Mouse (Mus musculus): ENCODE measurements around the gene Wfikkn2. TPM values are rescaled to one million over a fixed set of nuclear protein-coding genes. Genes with fewer than 3 reads are reported as not detected.
"Not testable (repeated sequence)": the region's sequence is repeated elsewhere in the genome, so short reads cannot be mapped to it uniquely, and the experiment has no call there.

The Wfikkn2 gene
- polyA plus RNA-seq, 1 experiment = 0.16 TPM

GRCm38 (mm10) chr11:94274206-94274867 lies 28.5 kb upstream of the Wfikkn2 start:
- Histone ChIP-seq H3K4me1 (ENCODE audit: control insufficient read depth, insufficient read depth, low read length) (peaks cover 3% of the 10 kb centered on the region), H3K36me3 (ENCODE audit: control insufficient read depth, insufficient read depth, low read length, poor library complexity, severe bottlenecking) (no peaks in the 10 kb centered on the region), H3K27me3 (ENCODE audit: control insufficient read depth, insufficient read depth, low read length, poor library complexity, severe bottlenecking) (no peaks in the 10 kb centered on the region), H3K27ac (ENCODE audit: insufficient read depth, low read length) (peak overlapping the region; percentile 20; the same call in 1 of the 2 replicates), H3K9me3 (replicated peaks; ENCODE audit: control insufficient read depth, insufficient read depth, low read length, poor library complexity, severe bottlenecking) (no peaks in the 10 kb centered on the region), H3K9ac (ENCODE audit: low read depth, poor library complexity, severe bottlenecking) (no peak overlapping the region), H3K4me3 (ENCODE audit: low read depth, low read length) (no peak overlapping the region)
- no peak for TF ChIP-seq POLR2A (IDR thresholded peaks at IDR 0.05; ENCODE audit: insufficient read depth, low read length)
- TF ChIP-seq CTCF (IDR thresholded peaks at IDR 0.05; ENCODE audit: low read depth, low read length) = no peak
- peak; percentile 66; the same call in 1 of the 2 replicates for TF ChIP-seq EP300 (IDR thresholded peaks at IDR 0.05; ENCODE audit: insufficient read depth, low read depth, low read length)

GRCm38 (mm10) chr11:94272960-94273927 lies 27.4 kb upstream of the Wfikkn2 start:
- Histone ChIP-seq H3K27ac (ENCODE audit: insufficient read depth, low read length) (no peak overlapping the region), H3K9ac (ENCODE audit: low read depth, poor library complexity, severe bottlenecking) (no peak overlapping the region), H3K4me1 (ENCODE audit: control insufficient read depth, insufficient read depth, low read length) (peaks cover 3% of the 10 kb centered on the region), H3K27me3 (ENCODE audit: control insufficient read depth, insufficient read depth, low read length, poor library complexity, severe bottlenecking) (no peaks in the 10 kb centered on the region), H3K4me3 (ENCODE audit: low read depth, low read length) (no peak overlapping the region), H3K9me3 (replicated peaks; ENCODE audit: control insufficient read depth, insufficient read depth, low read length, poor library complexity, severe bottlenecking) (no peaks in the 10 kb centered on the region), H3K36me3 (ENCODE audit: control insufficient read depth, insufficient read depth, low read length, poor library complexity, severe bottlenecking) (no peaks in the 10 kb centered on the region)
- no peak for TF ChIP-seq EP300 (IDR thresholded peaks at IDR 0.05; ENCODE audit: insufficient read depth, low read depth, low read length)
- no peak for TF ChIP-seq CTCF (IDR thresholded peaks at IDR 0.05; ENCODE audit: low read depth, low read length)
- TF ChIP-seq POLR2A (IDR thresholded peaks at IDR 0.05; ENCODE audit: insufficient read depth, low read length) = no peak

- no peaks in the 10 kb centered on the region for H3K36me3 ChIP-seq (ENCODE audit: control insufficient read depth, insufficient read depth, low read length, poor library complexity, severe bottlenecking)
- no peak overlapping the region for H3K9ac ChIP-seq (ENCODE audit: low read depth, poor library complexity, severe bottlenecking)
- H3K9me3 ChIP-seq (replicated peaks; ENCODE audit: control insufficient read depth, insufficient read depth, low read length, poor library complexity, severe bottlenecking) = no peaks in the 10 kb centered on the region
- no peaks in the 10 kb centered on the region for H3K27me3 ChIP-seq (ENCODE audit: control insufficient read depth, insufficient read depth, low read length, poor library complexity, severe bottlenecking)
- peaks cover 5% of the 10 kb centered on the region for H3K4me1 ChIP-seq (ENCODE audit: control insufficient read depth, insufficient read depth, low read length)
- no peak overlapping the region for H3K27ac ChIP-seq (ENCODE audit: insufficient read depth, low read length)
- H3K4me3 ChIP-seq (ENCODE audit: low read depth, low read length) = no peak overlapping the region
- TF ChIP-seq EP300 (IDR thresholded peaks at IDR 0.05; ENCODE audit: insufficient read depth, low read depth, low read length) (no peak), POLR2A (IDR thresholded peaks at IDR 0.05; ENCODE audit: insufficient read depth, low read length) (no peak), CTCF (IDR thresholded peaks at IDR 0.05; ENCODE audit: low read depth, low read length) (no peak)
Observed at GRCm38 (mm10) chr11:94271015-94271414, 25.2 kb upstream of the Wfikkn2 start.

GRCm38 (mm10) chr11:94269906-94270305 lies 24.1 kb upstream of the Wfikkn2 start:
- no peak overlapping the region for H3K4me3 ChIP-seq (ENCODE audit: low read depth, low read length)
- no peaks in the 10 kb centered on the region for H3K36me3 ChIP-seq (ENCODE audit: control insufficient read depth, insufficient read depth, low read length, poor library complexity, severe bottlenecking)
- H3K27ac ChIP-seq (ENCODE audit: insufficient read depth, low read length) = no peak overlapping the region
- no peak for TF ChIP-seq EP300 (IDR thresholded peaks at IDR 0.05; ENCODE audit: insufficient read depth, low read depth, low read length)
- no peak for TF ChIP-seq POLR2A (IDR thresholded peaks at IDR 0.05; ENCODE audit: insufficient read depth, low read length)
- TF ChIP-seq CTCF (IDR thresholded peaks at IDR 0.05; ENCODE audit: low read depth, low read length) = no peak
- H3K27me3 ChIP-seq (ENCODE audit: control insufficient read depth, insufficient read depth, low read length, poor library complexity, severe bottlenecking) = no peaks in the 10 kb centered on the region
- H3K9ac ChIP-seq (ENCODE audit: low read depth, poor library complexity, severe bottlenecking) = no peak overlapping the region
- no peaks in the 10 kb centered on the region for H3K9me3 ChIP-seq (replicated peaks; ENCODE audit: control insufficient read depth, insufficient read depth, low read length, poor library complexity, severe bottlenecking)
- H3K4me1 ChIP-seq (ENCODE audit: control insufficient read depth, insufficient read depth, low read length) = peaks cover 5% of the 10 kb centered on the region

- peaks cover 5% of the 10 kb centered on the region for H3K4me1 ChIP-seq (ENCODE audit: control insufficient read depth, insufficient read depth, low read length)
- no peaks in the 10 kb centered on the region for H3K9me3 ChIP-seq (replicated peaks; ENCODE audit: control insufficient read depth, insufficient read depth, low read length, poor library complexity, severe bottlenecking)
- H3K9ac ChIP-seq (ENCODE audit: low read depth, poor library complexity, severe bottlenecking) = no peak overlapping the region
- no peak overlapping the region for H3K4me3 ChIP-seq (ENCODE audit: low read depth, low read length)
- no peak overlapping the region for H3K27ac ChIP-seq (ENCODE audit: insufficient read depth, low read length)
- TF ChIP-seq CTCF (IDR thresholded peaks at IDR 0.05; ENCODE audit: low read depth, low read length) (no peak), EP300 (IDR thresholded peaks at IDR 0.05; ENCODE audit: insufficient read depth, low read depth, low read length) (no peak), POLR2A (IDR thresholded peaks at IDR 0.05; ENCODE audit: insufficient read depth, low read length) (no peak)
- H3K27me3 ChIP-seq (ENCODE audit: control insufficient read depth, insufficient read depth, low read length, poor library complexity, severe bottlenecking) = no peaks in the 10 kb centered on the region
- H3K36me3 ChIP-seq (ENCODE audit: control insufficient read depth, insufficient read depth, low read length, poor library complexity, severe bottlenecking) = no peaks in the 10 kb centered on the region
Observed at GRCm38 (mm10) chr11:94268761-94269160, 23.0 kb upstream of the Wfikkn2 start.

GRCm38 (mm10) chr11:94266155-94266554 lies 20.4 kb upstream of the Wfikkn2 start:
- H3K27ac ChIP-seq (ENCODE audit: insufficient read depth, low read length); H3K4me3 ChIP-seq (ENCODE audit: low read depth, low read length); H3K9ac ChIP-seq (ENCODE audit: low read depth, poor library complexity, severe bottlenecking); H3K4me1 ChIP-seq (ENCODE audit: control insufficient read depth, insufficient read depth, low read length); H3K9me3 ChIP-seq (replicated peaks; ENCODE audit: control insufficient read depth, insufficient read depth, low read length, poor library complexity, severe bottlenecking); H3K36me3 ChIP-seq (ENCODE audit: control insufficient read depth, insufficient read depth, low read length, poor library complexity, severe bottlenecking); H3K27me3 ChIP-seq (ENCODE audit: control insufficient read depth, insufficient read depth, low read length, poor library complexity, severe bottlenecking): not testable (repeated sequence)
